Mouse (Mus musculus): ENCODE measurements at regions not wholly inside any gene's neighbourhood (a gene's known extent, or its start where the extent isn't known, plus 50 kb on each side); places are given as distances from the start of the nearest gene placed in this dataset.

DNA sequence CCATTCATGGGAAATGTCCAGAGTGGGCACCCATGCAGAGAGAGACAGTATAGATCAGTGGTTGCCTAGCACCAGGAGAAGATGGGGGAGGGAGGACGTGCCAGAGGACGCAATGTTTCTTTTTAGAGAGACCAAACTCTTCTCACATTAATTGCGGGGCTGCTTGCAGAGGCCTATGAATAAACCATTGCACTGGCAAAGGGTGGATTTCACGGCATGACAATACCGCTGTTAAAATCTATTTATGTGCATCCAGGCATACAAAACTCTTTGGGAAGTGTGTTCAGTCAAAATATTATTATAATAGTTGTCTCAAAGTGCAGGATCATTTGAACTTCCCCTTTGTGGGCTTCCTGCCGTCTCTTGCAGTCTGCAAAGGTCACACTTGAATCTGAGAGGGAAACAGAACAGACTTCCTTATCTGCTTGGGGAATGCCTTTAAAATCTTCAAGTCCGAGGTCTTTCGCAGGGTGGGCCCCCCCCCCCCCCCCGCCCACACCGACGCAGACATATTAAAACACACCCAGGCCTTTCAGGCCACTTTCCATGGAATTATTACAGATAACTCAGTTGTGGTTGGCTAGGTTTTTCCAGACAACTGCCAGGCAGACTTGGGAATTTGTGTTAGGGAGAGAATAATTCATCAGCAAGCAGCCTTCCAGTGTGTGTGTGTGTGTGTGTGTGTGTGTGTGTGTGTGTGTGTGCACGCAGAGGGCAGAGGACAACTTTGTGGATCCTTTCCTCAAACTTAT lies 78.3 kb upstream of the Slc45a1 start:
- TF ChIP-seq CTCF (IDR thresholded peaks at IDR 0.05; ENCODE audit: low read depth, low read length): no peak
- no peak for TF ChIP-seq POLR2A (IDR thresholded peaks at IDR 0.05; ENCODE audit: insufficient read depth, low read length)
- TF ChIP-seq EP300 (IDR thresholded peaks at IDR 0.05; ENCODE audit: insufficient read depth, low read depth, low read length): no peak

Data from ES-Bruce4 (cell line).